Mouse (Mus musculus) embryonic facial prominence, embryonic 13.5 days (tissue): Measurements from ENCODE around the gene Negr1. TPM values are rescaled to one million over a fixed set of nuclear protein-coding genes. Genes with fewer than 3 reads are reported as not detected.

Experiments used
- ATAC-seq: fragments of 200-750 bp; cut with Nextera tagmentation; 2 replicates; pipeline ENCODE4 v1.8.0; 2017; ENCODE audit warnings: low read depth; ENCODE audit not compliant: insufficient number of reproducible peaks, insufficient read depth, low FRiP score, low TSS enrichment
- H3K27ac ChIP-seq: fragments of 300-500 bp; sonication (generic); 2 replicates; pipeline ENCODE4 v1.5.1; 2015; ENCODE audit warnings: moderate library complexity, mild to moderate bottlenecking, inconsistent platforms
- H3K27me3 ChIP-seq: fragments of 300-500 bp; sonication (generic); 2 replicates; pipeline ENCODE4 v1.6.1; 2015; ENCODE audit warnings: mild to moderate bottlenecking, inconsistent platforms
- H3K36me3 ChIP-seq: fragments of 300-500 bp; sonication (generic); 2 replicates; pipeline ENCODE4 v1.6.1; 2015; ENCODE audit warnings: mild to moderate bottlenecking, inconsistent platforms
- H3K4me1 ChIP-seq: fragments of 300-500 bp; sonication (generic); 2 replicates; pipeline ENCODE4 v1.6.1; 2015; ENCODE audit warnings: inconsistent platforms
- H3K4me2 ChIP-seq: fragments of 300-500 bp; sonication (generic); 2 replicates; pipeline ENCODE4 v1.6.1; 2015; ENCODE audit warnings: moderate library complexity, mild to moderate bottlenecking, inconsistent platforms
- H3K4me3 ChIP-seq: fragments of 300-500 bp; sonication (generic); 2 replicates; pipeline ENCODE4 v1.5.1; 2015; ENCODE audit warnings: mild to moderate bottlenecking, inconsistent platforms
- H3K9ac ChIP-seq: fragments of 300-500 bp; sonication (generic); 2 replicates; pipeline ENCODE4 v1.6.1; 2015; ENCODE audit warnings: mild to moderate bottlenecking, inconsistent platforms
- H3K9me3 ChIP-seq: fragments of 300-500 bp; sonication (generic); 2 replicates; pipeline ENCODE4 v1.6.1; 2016; ENCODE audit warnings: inconsistent platforms
- WGBS: fragments of 180-500 bp; shearing (Covaris S2); methylation state at CpG from one replicate; pipeline ENCODE4 v1.1.7; 2015; ENCODE audit warnings: mixed read lengths; 5-methylcytosine and 5-hydroxymethylcytosine counted together
- polyA plus RNA-seq: library from polyadenylated mRNA; unstranded; fragments of >200 nt; fragmentation: Nextera tagmentation; extraction: Ambion mirVana; gene quantifications from 2 replicates; pipeline ENCODE4 v1.2.1, GENCODE M21; 2015

Gene Negr1
- polyA plus RNA-seq: 5.1 and 6.8 TPM in 2 replicates

- Histone ChIP-seq H3K9ac (peak within 1 kb of the TSS; percentile 75), H3K27me3 (peaks cover 49% of the 10 kb centered on the region), H3K27ac (peak within 1 kb of the TSS; percentile 89), H3K4me2 (peak within 1 kb of the TSS; percentile 89), H3K4me1 (peaks cover 17% of the 10 kb centered on the region), H3K4me3 (peak within 1 kb of the TSS; percentile 69), H3K9me3 (no peaks in the 10 kb centered on the region), H3K36me3 (no peaks in the 10 kb centered on the region)
- ATAC-seq: peak; percentile 73
- WGBS: under 1% methylated on average over 78 of the region's 79 CpGs
These were observed at the start of gene Negr1 for GRCm38 (mm10) chr3:156561524-156562423. Negr1 (plus strand) TSS chr3:156561794.

- no peak for ATAC-seq
- no peak overlapping the region for H3K4me2 ChIP-seq
- no peak overlapping the region for H3K4me3 ChIP-seq
- 72% methylated on average over 8 of the region's 8 CpGs for WGBS
- H3K9me3 ChIP-seq: no peaks in the 10 kb centered on the region
- no peaks in the 10 kb centered on the region for H3K36me3 ChIP-seq
- H3K27ac ChIP-seq: no peak overlapping the region
- H3K4me1 ChIP-seq: no peaks in the 10 kb centered on the region
- no peaks in the 10 kb centered on the region for H3K27me3 ChIP-seq
- no peak overlapping the region for H3K9ac ChIP-seq
These were observed 35.1 kb upstream of the Negr1 start for GRCm38 (mm10) chr3:156526461-156526933.

GRCm38 (mm10) chr3:156527231-156527995 is 34.2 kb upstream of the Negr1 start:
- H3K36me3 ChIP-seq: no peaks in the 10 kb centered on the region
- H3K27ac ChIP-seq: no peak overlapping the region
- no peak overlapping the region for H3K4me3 ChIP-seq
- no peak overlapping the region for H3K4me2 ChIP-seq
- no peak for ATAC-seq
- H3K27me3 ChIP-seq: no peaks in the 10 kb centered on the region
- no peaks in the 10 kb centered on the region for H3K9me3 ChIP-seq
- 81% methylated on average over 2 of the region's 2 CpGs for WGBS
- no peak overlapping the region for H3K9ac ChIP-seq
- no peaks in the 10 kb centered on the region for H3K4me1 ChIP-seq

GRCm38 (mm10) chr3:156559441-156559825 is 2.2 kb upstream of the Negr1 start:
- no peak for ATAC-seq
- H3K4me2 ChIP-seq: peak overlapping the region; percentile 89

GRCm38 (mm10) chr3:156559826-156560471 is 1.6 kb upstream of the Negr1 start:
- H3K36me3 ChIP-seq: no peaks in the 10 kb centered on the region
- no peak for ATAC-seq
- H3K9ac ChIP-seq: peak overlapping the region; percentile 64
- H3K27me3 ChIP-seq: peaks cover 49% of the 10 kb centered on the region
- peak overlapping the region; percentile 89 for H3K4me2 ChIP-seq
- peaks cover 17% of the 10 kb centered on the region for H3K4me1 ChIP-seq
- WGBS: 3% methylated on average over 19 of the region's 19 CpGs
- H3K9me3 ChIP-seq: no peaks in the 10 kb centered on the region
- no peak overlapping the region for H3K27ac ChIP-seq
- H3K4me3 ChIP-seq: peak overlapping the region; percentile 69

More at GRCm38 (mm10) chr3:156559441-156559825, 2.2 kb upstream of the Negr1 start:
- Histone ChIP-seq H3K27me3 (peaks cover 49% of the 10 kb centered on the region), H3K4me1 (peaks cover 17% of the 10 kb centered on the region), H3K27ac (no peak overlapping the region), H3K9me3 (no peaks in the 10 kb centered on the region), H3K9ac (no peak overlapping the region; the same call in 1 of the 2 replicates), H3K4me3 (peak overlapping the region; percentile 69; the same call in 1 of the 2 replicates), H3K36me3 (no peaks in the 10 kb centered on the region)
- 17% methylated on average over 8 of the region's 8 CpGs for WGBS

- H3K36me3 ChIP-seq: no peaks in the 10 kb centered on the region
- peak overlapping the region; percentile 89 for H3K4me2 ChIP-seq
- ATAC-seq: peak; percentile 81
- peak overlapping the region; percentile 69 for H3K4me3 ChIP-seq
- WGBS: under 1% methylated on average over 27 of the region's 27 CpGs
- H3K9ac ChIP-seq: peak overlapping the region; percentile 64
- H3K27ac ChIP-seq: peak overlapping the region; percentile 89
- H3K27me3 ChIP-seq: peaks cover 49% of the 10 kb centered on the region
- no peaks in the 10 kb centered on the region for H3K9me3 ChIP-seq
- peaks cover 17% of the 10 kb centered on the region for H3K4me1 ChIP-seq
These were observed 828 bp upstream of the Negr1 start for GRCm38 (mm10) chr3:156560766-156561165.

GRCm38 (mm10) chr3:156562424-156562785 is 811 bp downstream of the Negr1 start:
- Histone ChIP-seq H3K27ac (no peak overlapping the region), H3K36me3 (no peaks in the 10 kb centered on the region), H3K4me3 (peak overlapping the region; percentile 69), H3K4me1 (peaks cover 17% of the 10 kb centered on the region), H3K9me3 (no peaks in the 10 kb centered on the region), H3K27me3 (peaks cover 47% of the 10 kb centered on the region), H3K4me2 (peak overlapping the region; percentile 89), H3K9ac (peak overlapping the region; percentile 75)
- 2% methylated on average over 10 of the region's 10 CpGs for WGBS
- no peak for ATAC-seq

- H3K36me3 ChIP-seq: no peaks in the 10 kb centered on the region
- H3K9ac ChIP-seq: peak overlapping the region; percentile 75; the same call in 1 of the 2 replicates
- peak overlapping the region; percentile 69 for H3K4me3 ChIP-seq
- 25% methylated on average over 2 of the region's 2 CpGs for WGBS
- H3K27me3 ChIP-seq: peaks cover 43% of the 10 kb centered on the region
- no peak for ATAC-seq
- no peaks in the 10 kb centered on the region for H3K9me3 ChIP-seq
- H3K4me1 ChIP-seq: peaks cover 17% of the 10 kb centered on the region
- H3K27ac ChIP-seq: no peak overlapping the region
- H3K4me2 ChIP-seq: peak overlapping the region; percentile 89
These were observed 1.2 kb downstream of the Negr1 start for GRCm38 (mm10) chr3:156562796-156563195.

GRCm38 (mm10) chr3:156563353-156563752 is 1.8 kb downstream of the Negr1 start:
- Histone ChIP-seq H3K9me3 (no peaks in the 10 kb centered on the region), H3K9ac (no peak overlapping the region), H3K27ac (no peak overlapping the region), H3K4me2 (peak overlapping the region; percentile 89), H3K36me3 (no peaks in the 10 kb centered on the region), H3K4me1 (peaks cover 17% of the 10 kb centered on the region), H3K27me3 (peaks cover 42% of the 10 kb centered on the region), H3K4me3 (peak overlapping the region; percentile 69)
- WGBS: 15% methylated on average over 3 of the region's 3 CpGs
- no peak for ATAC-seq

- H3K4me3 ChIP-seq: no peak overlapping the region
- no peak overlapping the region for H3K9ac ChIP-seq
- no peaks in the 10 kb centered on the region for H3K36me3 ChIP-seq
- H3K9me3 ChIP-seq: no peaks in the 10 kb centered on the region; the same call in 1 of the 2 replicates
- H3K27ac ChIP-seq: no peak overlapping the region
- no peaks in the 10 kb centered on the region for H3K27me3 ChIP-seq
- H3K4me2 ChIP-seq: no peak overlapping the region
- no peak for ATAC-seq
- 45% methylated on average over 2 of the region's 2 CpGs for WGBS
- H3K4me1 ChIP-seq: no peaks in the 10 kb centered on the region
These were observed 11.9 kb downstream of the Negr1 start for GRCm38 (mm10) chr3:156573465-156573864.

- Histone ChIP-seq H3K9ac (no peak overlapping the region), H3K36me3 (no peaks in the 10 kb centered on the region), H3K4me1 (no peaks in the 10 kb centered on the region), H3K4me3 (no peak overlapping the region), H3K27me3 (no peaks in the 10 kb centered on the region), H3K27ac (no peak overlapping the region), H3K4me2 (no peak overlapping the region), H3K9me3 (no peaks in the 10 kb centered on the region)
- no peak for ATAC-seq
- WGBS: 87% methylated on average over 1 of the region's 1 CpGs
These were observed 14.7 kb downstream of the Negr1 start for GRCm38 (mm10) chr3:156576292-156576691.
